Comparison of ENCODE assay signal across 8 mouse cellular contexts in genomic region chr1:152400556-152401540, GRCm38 (mm10). TPM values are rescaled to one million over a fixed set of nuclear protein-coding genes. Genes with fewer than 3 reads are reported as not detected.
DNase-seq lines count a peak whose midpoint lies in the region; ATAC-seq and TF ChIP-seq lines count a peak whose summit lies in the region.

No protein-coding gene starts in this region.

- peaks cover 11% of the 10 kb centered on the region for H3K4me1 ChIP-seq in embryonic facial prominence, embryonic 12.5 days
- H3K4me1 ChIP-seq in hindbrain, embryonic 14.5 days (replicated peaks; ENCODE audit: control insufficient read depth, insufficient read depth, low read length): peaks cover 9% of the 10 kb centered on the region; the same call in 1 of the 2 replicates
- no peaks in the 10 kb centered on the region for H3K4me1 ChIP-seq in liver, embryonic 15.5 days (replicated peaks)
- H3K4me1 ChIP-seq in stomach, embryonic 15.5 days: peaks cover 6% of the 10 kb centered on the region; the same call in 1 of the 2 replicates

- peak overlapping the region; percentile 95 for H3K4me2 ChIP-seq in embryonic facial prominence, embryonic 12.5 days (replicated peaks)
- H3K4me2 ChIP-seq in hindbrain, embryonic 14.5 days (replicated peaks): peak overlapping the region; percentile 79
- H3K4me2 ChIP-seq in liver, embryonic 15.5 days: peak overlapping the region; percentile 67
- peak overlapping the region; percentile 89 for H3K4me2 ChIP-seq in stomach, embryonic 15.5 days

- WGBS in embryonic facial prominence, embryonic 12.5 days: 15% methylated on average over 14 of the region's 14 CpGs
- WGBS in hindbrain, embryonic 14.5 days: 18% methylated on average over 14 of the region's 14 CpGs
- 23% methylated on average over 14 of the region's 14 CpGs for WGBS in liver, embryonic 15.5 days (ENCODE audit: insufficient replicate concordance)
- WGBS in stomach, embryonic 15.5 days: 24% methylated on average over 14 of the region's 14 CpGs

- H3K9ac ChIP-seq in embryonic facial prominence, embryonic 12.5 days: peak overlapping the region; percentile 72
- H3K9ac ChIP-seq in hindbrain, embryonic 14.5 days: peak overlapping the region; percentile 56
- no peak overlapping the region for H3K9ac ChIP-seq in liver, embryonic 15.5 days
- no peak overlapping the region for H3K9ac ChIP-seq in stomach, embryonic 15.5 days

- peak in 1 of 2 experiments; percentile 7 for DNase-seq in layer of hippocampus, adult 2 months (ENCODE audit: low spot score in 2 of 2)
- no peak for DNase-seq in layer of hippocampus, postnatal 36 days
- no peak for DNase-seq in hindbrain, embryonic 14.5 days (ENCODE audit: low spot score)
- DNase-seq in urinary bladder, postnatal 14 days (ENCODE audit: low spot score): no peak
- no peak for DNase-seq in cerebellum, adult 9-10 months

- H3K36me3 ChIP-seq in embryonic facial prominence, embryonic 12.5 days: no peaks in the 10 kb centered on the region
- no peaks in the 10 kb centered on the region for H3K36me3 ChIP-seq in hindbrain, embryonic 14.5 days (replicated peaks; ENCODE audit: control insufficient read depth, insufficient read depth)
- H3K36me3 ChIP-seq in liver, embryonic 15.5 days (replicated peaks): no peaks in the 10 kb centered on the region
- H3K36me3 ChIP-seq in stomach, embryonic 15.5 days: no peaks in the 10 kb centered on the region

- ATAC-seq in embryonic facial prominence, embryonic 12.5 days (ENCODE audit: insufficient number of reproducible peaks, insufficient read depth, low FRiP score, low TSS enrichment): peak; percentile 79; the same call in 1 of the 2 replicates
- peak; percentile 50; the same call in 1 of the 2 replicates for ATAC-seq in hindbrain, embryonic 14.5 days (ENCODE audit: low FRiP score)
- no peak for ATAC-seq in liver, embryonic 15.5 days (ENCODE audit: insufficient read depth)
- 0 out of 2 replicates have a peak, but pooled peaks have one; percentile 58 for ATAC-seq in stomach, embryonic 15.5 days (ENCODE audit: insufficient read depth, low FRiP score, low read depth)

- peaks cover 22% of the 10 kb centered on the region for H3K27me3 ChIP-seq in embryonic facial prominence, embryonic 12.5 days
- peaks cover 9% of the 10 kb centered on the region; the same call in 1 of the 2 replicates for H3K27me3 ChIP-seq in hindbrain, embryonic 14.5 days (ENCODE audit: control insufficient read depth, insufficient read depth, low read length)
- H3K27me3 ChIP-seq in liver, embryonic 15.5 days: peaks cover 52% of the 10 kb centered on the region
- 0 out of 2 replicates have a peak, but pooled peaks cover 3% of the 10 kb centered on the region for H3K27me3 ChIP-seq in stomach, embryonic 15.5 days (replicated peaks)

- peak overlapping the region; percentile 73 for H3K27ac ChIP-seq in layer of hippocampus, adult 2 months
- no peak overlapping the region for H3K27ac ChIP-seq in embryonic facial prominence, embryonic 12.5 days
- H3K27ac ChIP-seq in hindbrain, embryonic 14.5 days: no peak overlapping the region
- H3K27ac ChIP-seq in liver, embryonic 15.5 days (replicated peaks): no peak overlapping the region
- H3K27ac ChIP-seq in stomach, embryonic 15.5 days: no peak overlapping the region

- peak overlapping the region; percentile 80 for H3K4me3 ChIP-seq in layer of hippocampus, adult 2 months
- H3K4me3 ChIP-seq in embryonic facial prominence, embryonic 12.5 days: peak overlapping the region; percentile 66
- peak overlapping the region; percentile 49 for H3K4me3 ChIP-seq in hindbrain, embryonic 14.5 days (replicated peaks; ENCODE audit: low read length)
- H3K4me3 ChIP-seq in liver, embryonic 15.5 days (replicated peaks): peak overlapping the region; percentile 49
- H3K4me3 ChIP-seq in stomach, embryonic 15.5 days (replicated peaks): peak overlapping the region; percentile 55

- no peaks in the 10 kb centered on the region for H3K9me3 ChIP-seq in embryonic facial prominence, embryonic 12.5 days
- peaks cover 5% of the 10 kb centered on the region; the same call in 1 of the 2 replicates for H3K9me3 ChIP-seq in hindbrain, embryonic 14.5 days (ENCODE audit: control insufficient read depth, low read length)
- H3K9me3 ChIP-seq in liver, embryonic 15.5 days (replicated peaks): no peaks in the 10 kb centered on the region
- H3K9me3 ChIP-seq in stomach, embryonic 15.5 days: no peaks in the 10 kb centered on the region

- no peak for TF ChIP-seq CTCF in layer of hippocampus, adult 2 months (conservative IDR thresholded peaks at IDR 0.05)

RNA-seq across cellular contexts. Expression of gene Colgalt2, which starts 1.2 kb away (rescaled TPM):
- total RNA-seq in layer of hippocampus, adult 2 months (2021): 1 to 10 TPM; 6.2 to 7.1 TPM
- total RNA-seq in layer of hippocampus, postnatal 36 days (2021): 1 to 10 TPM; 5.6 to 5.9 TPM
- 3.2 and 3.3 TPM in 2 replicates for polyA plus RNA-seq in embryonic facial prominence, embryonic 12.5 days (2016; fragmentation: Nextera tagmentation; extraction: Ambion mirVana)
- polyA plus RNA-seq in hindbrain, embryonic 14.5 days (2014; fragmentation: Nextera tagmentation; extraction: Ambion mirVana): 3.4 and 3.9 TPM in 2 replicates
- polyA plus RNA-seq in liver, embryonic 15.5 days (2015; fragmentation: Nextera tagmentation; extraction: Ambion mirVana): 0.30 and 0.36 TPM in 2 replicates
- polyA plus RNA-seq in stomach, embryonic 15.5 days (2015; fragmentation: Nextera tagmentation; extraction: Ambion mirVana): 1.5 and 1.6 TPM in 2 replicates

RNA-seq across cellular contexts. Expression of gene Tsen15, which starts 14.4 kb away (rescaled TPM):
- total RNA-seq in layer of hippocampus, adult 2 months (2021): 10 to 100 TPM; 35.3 to 39.3 TPM
- 10 to 100 TPM; 37.2 to 38.7 TPM for total RNA-seq in layer of hippocampus, postnatal 36 days (2021)
- 90.5 and 94.5 TPM in 2 replicates for polyA plus RNA-seq in embryonic facial prominence, embryonic 12.5 days (2016; fragmentation: Nextera tagmentation; extraction: Ambion mirVana)
- 37.9 and 39.2 TPM in 2 replicates for polyA plus RNA-seq in hindbrain, embryonic 14.5 days (2014; fragmentation: Nextera tagmentation; extraction: Ambion mirVana)
- 21.4 and 21.7 TPM in 2 replicates for polyA plus RNA-seq in liver, embryonic 15.5 days (2015; fragmentation: Nextera tagmentation; extraction: Ambion mirVana)
- 67.6 and 76.5 TPM in 2 replicates for polyA plus RNA-seq in stomach, embryonic 15.5 days (2015; fragmentation: Nextera tagmentation; extraction: Ambion mirVana)

Comparison
In these comparisons a context has a peak if more than half of its experiments do, and no peak if none do; other contexts are left out.
1. H3K9ac ChIP-seq: peak in embryonic facial prominence, embryonic 12.5 days (single experiment) and hindbrain, embryonic 14.5 days (single experiment); none in liver, embryonic 15.5 days (single experiment) and stomach, embryonic 15.5 days (single experiment).
2. Peak in every context shown above with its lines, with median percentiles within 50 percentile points of each other: H3K4me3 ChIP-seq and H3K4me2 ChIP-seq.